Mouse (Mus musculus) hindbrain, postnatal 0 days (tissue): Measurements from ENCODE around the gene Cd68. TPM values are rescaled to one million over a fixed set of nuclear protein-coding genes. Genes with fewer than 3 reads are reported as not detected.
"Not testable (repeated sequence)": the region's sequence is repeated elsewhere in the genome, so short reads cannot be mapped to it uniquely, and the experiment has no call there.

Source experiments
- ATAC-seq: fragments of 200-750 bp; cut with Nextera tagmentation; 2 replicates; pipeline ENCODE4 v1.8.0; 2017; ENCODE audit warnings: mild to moderate bottlenecking, moderate TSS enrichment, moderate library complexity
- DNase-seq: peaks from one replicate; pipeline ENCODE4 v3.0.0-alpha.2; 2015; ENCODE audit warnings: low spot score
- H3K27ac ChIP-seq: fragments of 300-500 bp; sonication (generic); 2 replicates; pipeline ENCODE4 v1.5.1; 2014; ENCODE audit warnings: mild to moderate bottlenecking
- H3K27me3 ChIP-seq: fragments of 300-500 bp; sonication (generic); 2 replicates; pipeline ENCODE4 v1.6.1; 2014; ENCODE audit warnings: low read length, mixed read lengths; ENCODE audit not compliant: insufficient read depth
- H3K36me3 ChIP-seq: fragments of 300-500 bp; sonication (generic); 2 replicates; pipeline ENCODE4 v1.6.1; 2014; ENCODE audit warnings: low read length, mixed read lengths; ENCODE audit not compliant: insufficient read depth
- H3K4me1 ChIP-seq: fragments of 300-500 bp; sonication (generic); 2 replicates; pipeline ENCODE4 v1.6.1; 2014; ENCODE audit warnings: antibody characterized with exemption, low read length, mixed read lengths; ENCODE audit not compliant: insufficient read depth
- H3K4me2 ChIP-seq: fragments of 300-500 bp; sonication (generic); 2 replicates; pipeline ENCODE4 v1.6.1; 2014; ENCODE audit warnings: low read depth, mild to moderate bottlenecking, low read length, moderate library complexity, mixed read lengths
- H3K4me3 ChIP-seq: fragments of 300-500 bp; sonication (generic); 2 replicates; pipeline ENCODE4 v1.5.1; 2014; ENCODE audit warnings: low read length
- H3K9ac ChIP-seq: fragments of 300-500 bp; sonication (generic); replicated peaks from 2 replicates; pipeline ENCODE4 v1.6.1; 2014; ENCODE audit warnings: mild to moderate bottlenecking, low read length, moderate library complexity, mixed read lengths
- H3K9me3 ChIP-seq: fragments of 300-500 bp; sonication (generic); 2 replicates; pipeline ENCODE4 v1.6.1; 2016; ENCODE audit warnings: low read length, mixed read lengths
- CTCF ChIP-seq: IDR thresholded peaks from 2 replicates; pipeline ENCODE4 v1.5.1; 2016; ENCODE audit warnings: antibody characterized with exemption, control low read depth, low read depth
- WGBS: fragments of 180-500 bp; shearing (Covaris S2); extraction: QIAGEN DNeasy Blood & Tissue Kit; methylation state at CpG from one replicate; pipeline ENCODE4 v1.1.7; 2014; 5-methylcytosine and 5-hydroxymethylcytosine counted together
- microRNA counts: library from miRNA; unstranded; fragments of <30 nt; microRNA quantifications from one replicate; lab custom pipeline; 2015
- microRNA-seq, 2 experiments: library from miRNA; unstranded; fragments of <30 nt; microRNA quantifications; one replicate each; pipeline ENCODE4; 2016
- polyA plus RNA-seq: library from polyadenylated mRNA; unstranded; fragments of >200 nt; fragmentation: Nextera tagmentation; extraction: Ambion mirVana; gene quantifications from 2 replicates; pipeline ENCODE4 v1.2.1, GENCODE M21; 2015
- total RNA-seq: library from RNA; depleted of rRNA; stranded (reverse); fragments of >200 nt; gene quantifications from 2 replicates; pipeline ENCODE4 v1.2.3, GENCODE M21; 2014; rRNA removed

Gene Cd68
- total and polyA plus RNA-seq, 2 experiments from 2014 or later: 6.0 to 12.0 TPM

DNA sequence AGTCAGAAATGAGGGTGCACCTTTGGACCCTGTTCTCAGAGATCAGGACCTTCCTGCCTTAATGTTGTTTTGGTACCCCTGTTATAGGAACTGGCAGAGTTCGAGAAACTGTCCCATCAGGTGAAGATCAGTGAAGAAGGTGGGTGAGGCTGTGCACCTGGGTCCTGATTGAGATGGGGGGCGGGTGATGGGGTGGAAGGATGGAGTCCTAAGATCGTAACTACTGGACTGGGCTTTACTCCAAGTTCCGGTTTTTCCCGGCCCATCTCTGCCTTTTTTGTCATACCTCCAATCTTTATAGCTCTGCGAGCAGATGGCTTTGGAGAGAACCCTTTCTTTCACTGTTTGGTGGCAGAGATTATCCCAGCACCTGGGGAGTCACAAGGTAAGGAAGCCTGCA lies 43.5 kb downstream of the Cd68 start:
- ATAC-seq: 0 out of 2 replicates have a peak, but pooled peaks have one; percentile 4
- H3K4me2 ChIP-seq: peak overlapping the region; percentile 89
- H3K27me3 ChIP-seq: no peaks in the 10 kb centered on the region
- H3K27ac ChIP-seq: peak overlapping the region; percentile 89
- TF ChIP-seq CTCF: no peak
- H3K9ac ChIP-seq: peak overlapping the region; percentile 89
- H3K4me1 ChIP-seq: peaks cover 5% of the 10 kb centered on the region; the same call in 1 of the 2 replicates
- H3K4me3 ChIP-seq: peak overlapping the region; percentile 57
- peak; percentile 22 for DNase-seq
- WGBS: 17% methylated on average over 6 of the region's 6 CpGs
- no peaks in the 10 kb centered on the region for H3K9me3 ChIP-seq
- H3K36me3 ChIP-seq: no peaks in the 10 kb centered on the region

- peak within 1 kb of the TSS; percentile 89 for H3K9ac ChIP-seq
- peak within 1 kb of the TSS; percentile 89 for H3K4me2 ChIP-seq
- no peaks in the 10 kb centered on the region for H3K9me3 ChIP-seq
- WGBS: under 1% methylated on average over 20 of the region's 20 CpGs
- peak within 1 kb of the TSS; percentile 57 for H3K4me3 ChIP-seq
- H3K27me3 ChIP-seq: no peaks in the 10 kb centered on the region
- ATAC-seq (peak; percentile 93), DNase-seq (peak; percentile 92)
- TF ChIP-seq CTCF: no peak
- H3K4me1 ChIP-seq: peaks cover 5% of the 10 kb centered on the region; the same call in 1 of the 2 replicates
- no peaks in the 10 kb centered on the region for H3K36me3 ChIP-seq
- peak within 1 kb of the TSS; percentile 89 for H3K27ac ChIP-seq
These were observed 44.2 kb downstream of the Cd68 start, which contains the start of gene Sat2 for GRCm38 (mm10) chr11:69621571-69622268. Gene Sat2, plus strand, starts transcription at chr11:69622024.

GRCm38 (mm10) chr11:69620394-69621081 lies 45.4 kb downstream of the Cd68 start:
- H3K27ac ChIP-seq: no peak overlapping the region
- WGBS: 88% methylated on average over 7 of the region's 7 CpGs

DNA sequence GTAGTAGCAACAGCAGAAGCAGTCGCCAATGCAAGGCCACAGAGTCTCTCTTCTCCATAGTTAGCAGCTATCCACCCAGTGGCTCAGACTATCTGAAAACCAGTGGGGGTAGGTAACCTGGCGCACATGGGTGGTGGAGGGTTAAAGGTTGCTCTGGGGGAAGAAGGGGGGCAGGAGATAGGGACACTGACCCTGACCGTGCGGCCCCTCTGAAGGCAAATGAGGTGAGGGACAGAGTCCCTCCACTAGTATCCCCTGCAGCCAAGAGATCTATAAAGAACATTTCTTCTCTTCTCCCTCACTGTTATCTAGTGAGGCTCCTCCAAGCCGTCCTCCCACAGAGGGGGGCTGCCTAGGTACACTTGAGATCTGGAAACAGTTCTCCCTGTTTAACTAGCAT lies 48.1 kb downstream of the Cd68 start, which contains the start of gene Shbg:
TSS of gene Shbg (minus strand) at position 101 of the 400 bp plus-strand sequence.
- ATAC-seq (no peak), DNase-seq (no peak)
- H3K9me3 ChIP-seq: no peaks in the 10 kb centered on the region
- no peak within 1 kb of the TSS for H3K4me2 ChIP-seq
- H3K9ac ChIP-seq: no peak within 1 kb of the TSS
- no peak for TF ChIP-seq CTCF
- no peaks in the 10 kb centered on the region for H3K36me3 ChIP-seq
- 72% methylated on average over 5 of the region's 5 CpGs for WGBS
- H3K4me3 ChIP-seq: no peak within 1 kb of the TSS
- no peaks in the 10 kb centered on the region for H3K27me3 ChIP-seq
- peaks cover 8% of the 10 kb centered on the region; the same call in 1 of the 2 replicates for H3K4me1 ChIP-seq
- H3K27ac ChIP-seq: no peak within 1 kb of the TSS

More at GRCm38 (mm10) chr11:69620394-69621081, 45.4 kb downstream of the Cd68 start:
- Histone ChIP-seq H3K9me3 (no peaks in the 10 kb centered on the region), H3K4me2 (no peak overlapping the region), H3K9ac (no peak overlapping the region), H3K4me3 (no peak overlapping the region), H3K36me3 (no peaks in the 10 kb centered on the region), H3K4me1 (peaks cover 5% of the 10 kb centered on the region; the same call in 1 of the 2 replicates), H3K27me3 (no peaks in the 10 kb centered on the region)
- TF ChIP-seq CTCF: no peak
- no peak for ATAC-seq
- DNase-seq: no peak

DNA sequence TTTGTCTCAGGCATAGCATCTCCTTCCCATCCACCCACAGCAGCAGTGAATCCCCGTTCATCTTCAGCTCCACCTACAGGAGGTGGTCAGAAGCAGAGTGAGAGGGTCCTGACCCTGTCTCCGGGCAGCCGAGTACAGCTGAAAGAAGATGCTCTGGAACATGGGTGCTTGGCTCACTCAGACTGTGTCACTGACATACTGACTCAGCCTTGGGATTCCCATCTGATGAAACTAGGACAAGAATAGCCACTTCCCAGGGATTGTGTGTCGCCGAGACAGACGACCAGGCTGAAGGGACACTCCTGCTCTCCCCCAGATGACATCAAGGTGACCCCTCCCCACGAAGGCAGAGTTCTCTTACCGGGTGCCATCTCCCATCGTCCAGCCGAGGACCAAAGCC lies 49.2 kb downstream of the Cd68 start:
- Histone ChIP-seq H3K4me2 (no peak overlapping the region), H3K27me3 (no peaks in the 10 kb centered on the region), H3K9me3 (no peaks in the 10 kb centered on the region), H3K4me3 (no peak overlapping the region), H3K36me3 (no peaks in the 10 kb centered on the region), H3K27ac (no peak overlapping the region), H3K9ac (no peak overlapping the region), H3K4me1 (0 out of 2 replicates have a peak, but pooled peaks cover 3% of the 10 kb centered on the region)
- no peak for TF ChIP-seq CTCF
- WGBS: 45% methylated on average over 10 of the region's 10 CpGs
- ATAC-seq (no peak), DNase-seq (no peak)

DNA sequence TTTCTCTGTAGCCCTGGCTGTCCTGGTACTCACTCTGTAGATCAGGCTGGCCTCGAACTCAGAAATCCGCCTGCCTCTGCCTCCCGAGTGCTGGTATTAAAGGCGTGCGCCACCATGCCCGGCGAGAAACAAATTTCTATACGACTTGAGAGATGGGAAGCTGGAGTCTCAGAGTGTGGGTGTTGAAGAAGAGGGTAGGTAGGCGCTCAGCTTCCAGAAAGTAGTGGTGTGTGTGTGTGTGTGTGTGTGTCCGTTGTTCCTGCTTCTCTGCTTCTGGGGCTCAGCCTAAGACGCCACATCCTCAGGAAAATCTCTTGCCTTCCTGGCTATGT lies 51.7 kb downstream of the Cd68 start:
- 53% methylated on average over 11 of the region's 11 CpGs for WGBS

More for the DNA sequence above, 51.7 kb downstream of the Cd68 start:
- not testable (repeated sequence) for H3K36me3 ChIP-seq, DNase-seq, H3K9me3 ChIP-seq, H3K9ac ChIP-seq, H3K4me3 ChIP-seq, H3K4me1 ChIP-seq, H3K4me2 ChIP-seq, ATAC-seq, H3K27ac ChIP-seq, H3K27me3 ChIP-seq

MicroRNA genes within 50 kb of the gene (microRNA counts, 519-probe panel; counts per million panel counts)
- microRNA mmu-miR-1934 (lab: Ali Mortazavi, UCI): not detected
- 3,987 counts per million, percentile 70 among the panel's probes with 10 or more counts for microRNA mmu-miR-467f (lab: Ali Mortazavi, UCI)

Small RNAs within 50 kb of the gene (microRNA-seq; reads per million reads assigned to microRNA genes)
- gene Mir1934: 0.35 to 2.5 reads per million in 2 experiments
- 0 reads per million in 2 experiments for gene Mir467f

Other genes starting within 250 kb of the Cd68 start
Only the 30 nearest of the 34 such genes appear.
- 3.9 and 4.9 TPM in 2 replicates for gene Dnah2, start 117.0 kb downstream of the Cd68 start, total RNA-seq
- gene Dnah2, start 117.0 kb downstream of the Cd68 start, polyA plus RNA-seq: 2.0 and 3.2 TPM in 2 replicates
- 97.9 and 111 TPM in 2 replicates for gene Efnb3, start 105.9 kb downstream of the Cd68 start, total RNA-seq
- 93.3 and 94.4 TPM in 2 replicates for gene Efnb3, start 105.9 kb downstream of the Cd68 start, polyA plus RNA-seq
- 16.4 and 19.4 TPM in 2 replicates for gene Wrap53, start 85.9 kb downstream of the Cd68 start, total RNA-seq
- gene Wrap53, start 85.9 kb downstream of the Cd68 start, polyA plus RNA-seq: 12.8 and 13.8 TPM in 2 replicates
- 33.5 and 41.5 TPM in 2 replicates for gene Trp53, start 85.8 kb downstream of the Cd68 start, total RNA-seq
- gene Trp53, start 85.8 kb downstream of the Cd68 start, polyA plus RNA-seq: 36.6 and 37.4 TPM in 2 replicates
- 185 and 210 TPM in 2 replicates for gene Atp1b2, start 60.2 kb downstream of the Cd68 start, total RNA-seq
- gene Atp1b2, start 60.2 kb downstream of the Cd68 start, polyA plus RNA-seq: 145 and 157 TPM in 2 replicates
- gene Shbg, start 48.2 kb downstream of the Cd68 start, total RNA-seq: 0.40 TPM in 1 of 2 replicates, not detected in the other
- gene Shbg, start 48.2 kb downstream of the Cd68 start, polyA plus RNA-seq: not detected in 2 replicates
- gene Sat2, start 44.1 kb downstream of the Cd68 start, total RNA-seq: 8.6 and 10.9 TPM in 2 replicates
- 35.4 and 41.4 TPM in 2 replicates for gene Sat2, start 44.1 kb downstream of the Cd68 start, polyA plus RNA-seq
- gene Fxr2, start 33.2 kb downstream of the Cd68 start, total RNA-seq: 68.5 and 79.6 TPM in 2 replicates
- 23.3 and 28.8 TPM in 2 replicates for gene Fxr2, start 33.2 kb downstream of the Cd68 start, polyA plus RNA-seq
- gene Sox15, start 10.8 kb downstream of the Cd68 start, total RNA-seq: not detected in 2 replicates
- 0.35 and 0.40 TPM in 2 replicates for gene Sox15, start 10.8 kb downstream of the Cd68 start, polyA plus RNA-seq
- gene Mpdu1, start 3.5 kb downstream of the Cd68 start, total RNA-seq: 141 and 256 TPM in 2 replicates
- 122 and 124 TPM in 2 replicates for gene Mpdu1, start 3.5 kb downstream of the Cd68 start, polyA plus RNA-seq
- 696 and 745 TPM in 2 replicates for gene Eif4a1, start 6.3 kb upstream of the Cd68 start, total RNA-seq
- gene Eif4a1, start 6.3 kb upstream of the Cd68 start, polyA plus RNA-seq: 427 and 463 TPM in 2 replicates
- gene Senp3, start 15.9 kb upstream of the Cd68 start, total RNA-seq: 68.6 and 90.4 TPM in 2 replicates
- 69.2 and 69.3 TPM in 2 replicates for gene Senp3, start 15.9 kb upstream of the Cd68 start, polyA plus RNA-seq
- 0.14 and 1.8 TPM in 2 replicates for gene Tnfsf13, start 19.6 kb upstream of the Cd68 start, total RNA-seq
- 0.76 and 0.98 TPM in 2 replicates for gene Tnfsf13, start 19.6 kb upstream of the Cd68 start, polyA plus RNA-seq
- 3.1 and 7.1 TPM in 2 replicates for gene Tnfsf12, start 29.7 kb upstream of the Cd68 start, total RNA-seq
- gene Tnfsf12, start 29.7 kb upstream of the Cd68 start, polyA plus RNA-seq: 5.0 and 6.0 TPM in 2 replicates
- 0.94 and 4.6 TPM in 2 replicates for gene Tnfsfm13, start 29.9 kb upstream of the Cd68 start, total RNA-seq
- gene Tnfsfm13, start 29.9 kb upstream of the Cd68 start, polyA plus RNA-seq: 2.0 and 2.8 TPM in 2 replicates
- 18.3 and 18.8 TPM in 2 replicates for gene Polr2a, start 92.5 kb upstream of the Cd68 start, total RNA-seq
- gene Polr2a, start 92.5 kb upstream of the Cd68 start, polyA plus RNA-seq: 9.1 and 10.5 TPM in 2 replicates
- gene Slc35g3, start 95.8 kb upstream of the Cd68 start, total RNA-seq: 0.72 TPM in 1 of 2 replicates, not detected in the other
- 0.11 and 0.15 TPM in 2 replicates for gene Slc35g3, start 95.8 kb upstream of the Cd68 start, polyA plus RNA-seq
- gene Zbtb4, start 99.8 kb upstream of the Cd68 start, total RNA-seq: 39.2 and 39.9 TPM in 2 replicates
- gene Zbtb4, start 99.8 kb upstream of the Cd68 start, polyA plus RNA-seq: 4.6 and 4.9 TPM in 2 replicates
- 1.5 TPM in 1 of 2 replicates, not detected in the other for gene Chrnb1, start 129.8 kb upstream of the Cd68 start, total RNA-seq
- 0.85 and 1.5 TPM in 2 replicates for gene Chrnb1, start 129.8 kb upstream of the Cd68 start, polyA plus RNA-seq
- gene Fgf11, start 135.7 kb upstream of the Cd68 start, total RNA-seq: 19.1 and 19.2 TPM in 2 replicates
- gene Fgf11, start 135.7 kb upstream of the Cd68 start, polyA plus RNA-seq: 3.8 and 4.4 TPM in 2 replicates
- gene Tmem102, start 139.5 kb upstream of the Cd68 start, total RNA-seq: 0.16 and 0.72 TPM in 2 replicates
- gene Tmem102, start 139.5 kb upstream of the Cd68 start, polyA plus RNA-seq: 1.1 and 1.5 TPM in 2 replicates
- not detected in 2 replicates for gene Gm39566, start 149.1 kb upstream of the Cd68 start, total RNA-seq
- not detected in 2 replicates for gene Gm39566, start 149.1 kb upstream of the Cd68 start, polyA plus RNA-seq
- not detected in 2 replicates for gene Spem2, start 152.3 kb upstream of the Cd68 start, total RNA-seq
- gene Spem2, start 152.3 kb upstream of the Cd68 start, polyA plus RNA-seq: not detected in 2 replicates
- not detected in 2 replicates for gene Spem1, start 156.0 kb upstream of the Cd68 start, total RNA-seq
- gene Spem1, start 156.0 kb upstream of the Cd68 start, polyA plus RNA-seq: 0.28 and 0.40 TPM in 2 replicates
- 126 and 130 TPM in 2 replicates for gene Nlgn2, start 171.6 kb upstream of the Cd68 start, total RNA-seq
- 20.8 and 22.3 TPM in 2 replicates for gene Nlgn2, start 171.6 kb upstream of the Cd68 start, polyA plus RNA-seq
- gene Tmem256, start 172.4 kb upstream of the Cd68 start, total RNA-seq: 119 and 153 TPM in 2 replicates
- gene Tmem256, start 172.4 kb upstream of the Cd68 start, polyA plus RNA-seq: 435 and 439 TPM in 2 replicates
- 24.7 and 26.3 TPM in 2 replicates for gene Plscr3, start 180.2 kb upstream of the Cd68 start, total RNA-seq
- gene Plscr3, start 180.2 kb upstream of the Cd68 start, polyA plus RNA-seq: 32.2 and 33.4 TPM in 2 replicates
- not detected in 2 replicates for gene Tnk1, start 192.6 kb upstream of the Cd68 start, total RNA-seq
- 0.15 TPM in 1 of 2 replicates, not detected in the other for gene Tnk1, start 192.6 kb upstream of the Cd68 start, polyA plus RNA-seq
- not detected in 2 replicates for gene Tmem95, start 211.9 kb upstream of the Cd68 start, total RNA-seq
- gene Tmem95, start 211.9 kb upstream of the Cd68 start, polyA plus RNA-seq: not detected in 2 replicates
- gene Kctd11, start 215.3 kb upstream of the Cd68 start, total RNA-seq: 1.7 and 2.0 TPM in 2 replicates
- gene Kctd11, start 215.3 kb upstream of the Cd68 start, polyA plus RNA-seq: 1.3 and 1.7 TPM in 2 replicates